Mouse (Mus musculus): ENCODE results near the gene Rxfp1. TPM values are rescaled to one million over a fixed set of nuclear protein-coding genes. Genes with fewer than 3 reads are reported as not detected.

Gene Rxfp1
- 0.05 and 0.10 TPM in 2 replicates for polyA plus RNA-seq (2014; fragmentation: Nextera tagmentation; extraction: Ambion mirVana)

DNA sequence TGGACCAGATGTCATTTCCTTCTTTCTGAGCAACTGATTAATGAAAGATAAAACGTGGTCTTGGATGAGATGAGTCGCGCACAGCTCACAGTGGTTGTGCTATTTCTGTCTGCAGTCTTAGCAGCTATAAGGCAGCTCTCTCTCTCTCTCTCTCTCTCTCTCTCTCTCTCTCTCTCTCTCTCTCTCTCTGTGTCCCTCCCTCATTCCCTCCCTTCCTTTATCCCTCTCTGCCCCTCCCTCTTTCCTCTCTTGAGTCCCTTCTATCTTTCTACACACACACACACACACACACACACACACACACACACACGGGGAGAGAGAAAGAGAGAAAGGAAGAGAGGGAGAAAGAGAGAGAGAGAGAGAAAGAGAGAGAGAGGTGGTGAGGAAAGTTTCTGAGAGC lies at the start of gene Rxfp1:
TSS of gene Rxfp1 (minus strand) at position 101 of the 400 bp plus-strand sequence.
- Histone ChIP-seq H3K9ac (replicated peaks; ENCODE audit: low read depth, low read length) (no peak within 1 kb of the TSS), H3K4me2 (ENCODE audit: low read depth, low read length) (no peak within 1 kb of the TSS), H3K4me3 (ENCODE audit: low read depth, low read length) (no peak within 1 kb of the TSS), H3K36me3 (ENCODE audit: control insufficient read depth, insufficient read depth, low read length) (no peaks in the 10 kb centered on the region), H3K4me1 (ENCODE audit: control insufficient read depth, insufficient read depth, low read length) (no peaks in the 10 kb centered on the region), H3K9me3 (ENCODE audit: control insufficient read depth, low read length) (no peaks in the 10 kb centered on the region), H3K27ac (ENCODE audit: low read depth, low read length) (no peak within 1 kb of the TSS), H3K27me3 (ENCODE audit: control insufficient read depth, insufficient read depth, low read length) (no peaks in the 10 kb centered on the region)
- WGBS, result 76% methylated on average over 4 of the region's 4 CpGs
- ATAC-seq (ENCODE audit: low read depth), result no peak

DNA sequence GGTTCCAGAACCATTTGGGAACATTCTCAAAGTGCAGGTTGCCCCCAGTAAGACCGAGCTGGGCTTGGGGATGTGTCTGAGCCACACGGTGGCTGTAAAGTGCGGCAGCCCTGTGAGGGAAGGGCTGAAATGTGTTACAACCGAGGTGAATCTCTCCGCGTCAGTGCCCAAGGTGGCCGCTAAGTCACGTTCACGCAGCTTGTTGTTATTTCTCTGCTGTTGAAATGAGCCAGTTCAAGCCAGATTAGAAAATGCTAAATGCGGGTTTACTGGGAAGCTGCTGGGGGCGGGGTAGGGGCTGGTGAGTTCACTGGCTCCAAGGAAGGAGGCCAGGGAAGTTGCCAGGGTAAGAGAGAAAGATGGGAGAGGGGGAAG lies 46.7 kb upstream of the Rxfp1 start:
- no peaks in the 10 kb centered on the region for H3K27me3 ChIP-seq (ENCODE audit: control insufficient read depth, insufficient read depth, low read length)
- peak; percentile 51; the same call in 1 of the 2 replicates for ATAC-seq (ENCODE audit: low read depth)
- H3K9ac ChIP-seq (replicated peaks; ENCODE audit: low read depth, low read length), result no peak overlapping the region
- H3K4me1 ChIP-seq (ENCODE audit: control insufficient read depth, insufficient read depth, low read length), result no peaks in the 10 kb centered on the region
- no peaks in the 10 kb centered on the region for H3K36me3 ChIP-seq (ENCODE audit: control insufficient read depth, insufficient read depth, low read length)
- no peaks in the 10 kb centered on the region for H3K9me3 ChIP-seq (ENCODE audit: control insufficient read depth, low read length)
- H3K4me2 ChIP-seq (ENCODE audit: low read depth, low read length), result peak overlapping the region; percentile 12; the same call in 1 of the 2 replicates
- no peak overlapping the region for H3K4me3 ChIP-seq (ENCODE audit: low read depth, low read length)
- H3K27ac ChIP-seq (ENCODE audit: low read depth, low read length), result no peak overlapping the region
- 10% methylated on average over 11 of the region's 11 CpGs for WGBS

GRCm38 (mm10) chr3:79783630-79784361 lies 46.1 kb upstream of the Rxfp1 start:
- Histone ChIP-seq H3K9ac (replicated peaks; ENCODE audit: low read depth, low read length) (no peak overlapping the region), H3K4me1 (ENCODE audit: control insufficient read depth, insufficient read depth, low read length) (no peaks in the 10 kb centered on the region), H3K4me2 (ENCODE audit: low read depth, low read length) (peak overlapping the region; percentile 12; the same call in 1 of the 2 replicates), H3K9me3 (ENCODE audit: control insufficient read depth, low read length) (no peaks in the 10 kb centered on the region), H3K36me3 (ENCODE audit: control insufficient read depth, insufficient read depth, low read length) (no peaks in the 10 kb centered on the region), H3K4me3 (ENCODE audit: low read depth, low read length) (no peak overlapping the region), H3K27ac (ENCODE audit: low read depth, low read length) (no peak overlapping the region), H3K27me3 (ENCODE audit: control insufficient read depth, insufficient read depth, low read length) (no peaks in the 10 kb centered on the region)
- ATAC-seq (ENCODE audit: low read depth), result peak; percentile 51; the same call in 1 of the 2 replicates
- 42% methylated on average over 10 of the region's 10 CpGs for WGBS

GRCm38 (mm10) chr3:79772701-79773100 lies 35.0 kb upstream of the Rxfp1 start:
- ATAC-seq (ENCODE audit: low read depth), result no peak
- Histone ChIP-seq H3K4me2 (ENCODE audit: low read depth, low read length) (no peak overlapping the region), H3K9ac (replicated peaks; ENCODE audit: low read depth, low read length) (no peak overlapping the region), H3K9me3 (ENCODE audit: control insufficient read depth, low read length) (no peaks in the 10 kb centered on the region), H3K4me3 (ENCODE audit: low read depth, low read length) (no peak overlapping the region), H3K27me3 (ENCODE audit: control insufficient read depth, insufficient read depth, low read length) (no peaks in the 10 kb centered on the region), H3K27ac (ENCODE audit: low read depth, low read length) (no peak overlapping the region), H3K4me1 (ENCODE audit: control insufficient read depth, insufficient read depth, low read length) (no peaks in the 10 kb centered on the region), H3K36me3 (ENCODE audit: control insufficient read depth, insufficient read depth, low read length) (no peaks in the 10 kb centered on the region)
- 72% methylated on average over 2 of the region's 2 CpGs for WGBS

DNA sequence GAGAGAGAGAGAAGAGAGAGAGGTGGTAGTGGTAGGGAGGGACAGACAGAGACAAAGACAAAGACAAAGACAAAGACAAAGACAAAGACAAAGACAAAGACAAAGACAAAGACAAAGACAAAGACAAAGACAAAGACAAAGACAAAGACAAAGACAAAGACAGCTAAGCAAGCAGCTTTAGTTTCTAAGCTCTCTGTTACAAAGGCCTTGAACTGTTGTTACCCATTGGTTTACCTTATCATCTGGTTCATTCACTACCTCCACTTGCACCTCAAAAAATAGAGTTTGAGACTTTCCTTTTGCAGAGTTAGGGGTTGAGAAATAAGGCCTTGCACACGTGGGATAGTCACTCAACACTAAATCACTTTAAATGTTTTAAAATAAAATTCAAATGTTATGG lies 16.1 kb upstream of the Rxfp1 start:
- Histone ChIP-seq H3K27ac (ENCODE audit: low read depth, low read length) (no peak overlapping the region), H3K36me3 (ENCODE audit: control insufficient read depth, insufficient read depth, low read length) (no peaks in the 10 kb centered on the region), H3K27me3 (ENCODE audit: control insufficient read depth, insufficient read depth, low read length) (no peaks in the 10 kb centered on the region), H3K9ac (replicated peaks; ENCODE audit: low read depth, low read length) (no peak overlapping the region), H3K4me2 (ENCODE audit: low read depth, low read length) (no peak overlapping the region), H3K9me3 (ENCODE audit: control insufficient read depth, low read length) (no peaks in the 10 kb centered on the region), H3K4me3 (ENCODE audit: low read depth, low read length) (no peak overlapping the region), H3K4me1 (ENCODE audit: control insufficient read depth, insufficient read depth, low read length) (no peaks in the 10 kb centered on the region)
- ATAC-seq (ENCODE audit: low read depth), result no peak
- 77% methylated on average over 1 of the region's 1 CpGs for whole genome bisulfite sequencing

- no peak overlapping the region for H3K4me2 ChIP-seq (ENCODE audit: low read depth, low read length)
- H3K27ac ChIP-seq (ENCODE audit: low read depth, low read length), result no peak overlapping the region
- no peak for ATAC-seq (ENCODE audit: low read depth)
- no peak overlapping the region for H3K4me3 ChIP-seq (ENCODE audit: low read depth, low read length)
- no peaks in the 10 kb centered on the region for H3K27me3 ChIP-seq (ENCODE audit: control insufficient read depth, insufficient read depth, low read length)
- no peaks in the 10 kb centered on the region for H3K36me3 ChIP-seq (ENCODE audit: control insufficient read depth, insufficient read depth, low read length)
- no peaks in the 10 kb centered on the region for H3K9me3 ChIP-seq (ENCODE audit: control insufficient read depth, low read length)
- WGBS, result 96% methylated on average over 6 of the region's 6 CpGs
- H3K9ac ChIP-seq (replicated peaks; ENCODE audit: low read depth, low read length), result no peak overlapping the region
- H3K4me1 ChIP-seq (ENCODE audit: control insufficient read depth, insufficient read depth, low read length), result no peaks in the 10 kb centered on the region
Measured at GRCm38 (mm10) chr3:79746585-79746984, 8.9 kb upstream of the Rxfp1 start.

DNA sequence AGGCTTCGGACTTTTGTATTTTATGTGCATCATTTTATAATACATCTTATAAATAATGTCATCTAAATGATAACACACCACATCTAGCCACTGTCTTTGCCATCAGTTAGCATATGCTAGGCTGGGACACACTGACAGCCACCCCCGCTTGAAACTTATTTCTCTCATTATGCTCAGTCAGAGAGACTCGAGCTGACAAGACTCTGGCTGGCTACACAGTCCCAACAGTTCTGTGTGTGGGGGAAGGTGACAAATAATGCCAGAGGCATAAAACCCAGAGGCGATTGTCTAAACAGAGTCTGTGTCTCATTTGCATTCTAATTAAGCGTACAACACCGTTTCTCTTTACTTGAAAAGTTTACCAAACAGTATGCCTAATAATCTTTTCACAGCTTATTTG lies 7.4 kb upstream of the Rxfp1 start:
- WGBS, result 47% methylated on average over 6 of the region's 6 CpGs
- no peaks in the 10 kb centered on the region for H3K4me1 ChIP-seq (ENCODE audit: control insufficient read depth, insufficient read depth, low read length)
- H3K27me3 ChIP-seq (ENCODE audit: control insufficient read depth, insufficient read depth, low read length), result no peaks in the 10 kb centered on the region
- no peak overlapping the region for H3K9ac ChIP-seq (replicated peaks; ENCODE audit: low read depth, low read length)
- H3K4me2 ChIP-seq (ENCODE audit: low read depth, low read length), result no peak overlapping the region
- no peaks in the 10 kb centered on the region for H3K36me3 ChIP-seq (ENCODE audit: control insufficient read depth, insufficient read depth, low read length)
- no peak for ATAC-seq (ENCODE audit: low read depth)
- no peak overlapping the region for H3K27ac ChIP-seq (ENCODE audit: low read depth, low read length)
- no peak overlapping the region for H3K4me3 ChIP-seq (ENCODE audit: low read depth, low read length)
- H3K9me3 ChIP-seq (ENCODE audit: control insufficient read depth, low read length), result no peaks in the 10 kb centered on the region

DNA sequence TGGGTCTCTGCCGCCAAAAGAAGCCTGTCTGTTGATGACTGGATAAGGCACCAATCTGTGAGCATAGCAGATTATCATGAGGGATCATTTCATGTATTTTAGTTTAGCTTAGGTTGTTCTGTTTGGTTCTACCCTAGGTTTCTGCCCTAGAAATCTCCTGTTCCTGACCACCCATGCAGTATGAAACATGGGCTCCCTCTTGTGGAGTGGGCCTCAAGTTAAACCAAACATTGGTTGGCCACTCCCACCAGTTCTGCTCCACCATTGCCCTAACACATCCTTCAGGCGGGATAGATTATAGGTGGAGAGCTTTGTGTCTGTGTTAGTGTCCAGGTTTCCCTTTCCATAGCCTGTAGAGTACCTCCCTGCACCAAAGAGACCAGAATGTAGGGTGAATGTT lies 6.7 kb upstream of the Rxfp1 start:
- Histone ChIP-seq H3K36me3 (ENCODE audit: control insufficient read depth, insufficient read depth, low read length) (no peaks in the 10 kb centered on the region), H3K9me3 (ENCODE audit: control insufficient read depth, low read length) (no peaks in the 10 kb centered on the region), H3K27me3 (ENCODE audit: control insufficient read depth, insufficient read depth, low read length) (no peaks in the 10 kb centered on the region), H3K27ac (ENCODE audit: low read depth, low read length) (no peak overlapping the region), H3K9ac (replicated peaks; ENCODE audit: low read depth, low read length) (no peak overlapping the region), H3K4me2 (ENCODE audit: low read depth, low read length) (no peak overlapping the region), H3K4me1 (ENCODE audit: control insufficient read depth, insufficient read depth, low read length) (no peaks in the 10 kb centered on the region), H3K4me3 (ENCODE audit: low read depth, low read length) (no peak overlapping the region)
- 87% methylated on average over 2 of the region's 2 CpGs for WGBS
- ATAC-seq (ENCODE audit: low read depth), result no peak

- Histone ChIP-seq H3K4me1 (ENCODE audit: control insufficient read depth, insufficient read depth, low read length) (no peaks in the 10 kb centered on the region), H3K27me3 (ENCODE audit: control insufficient read depth, insufficient read depth, low read length) (no peaks in the 10 kb centered on the region), H3K27ac (ENCODE audit: low read depth, low read length) (no peak overlapping the region), H3K9me3 (ENCODE audit: control insufficient read depth, low read length) (no peaks in the 10 kb centered on the region), H3K4me3 (ENCODE audit: low read depth, low read length) (no peak overlapping the region), H3K36me3 (ENCODE audit: control insufficient read depth, insufficient read depth, low read length) (no peaks in the 10 kb centered on the region), H3K9ac (replicated peaks; ENCODE audit: low read depth, low read length) (no peak overlapping the region), H3K4me2 (ENCODE audit: low read depth, low read length) (no peak overlapping the region)
- 88% methylated on average over 2 of the region's 2 CpGs for WGBS
- ATAC-seq (ENCODE audit: low read depth), result no peak
Measured at GRCm38 (mm10) chr3:79740351-79740750, 2.7 kb upstream of the Rxfp1 start.
